Mouse (Mus musculus): Measurements from ENCODE around the gene Serpinb9. TPM values are rescaled to one million over a fixed set of nuclear protein-coding genes. Genes with fewer than 3 reads are reported as not detected.
"Not testable (repeated sequence)": the region's sequence is repeated elsewhere in the genome, so short reads cannot be mapped to it uniquely, and the experiment has no call there.

Gene Serpinb9
- polyA plus RNA-seq (2014; fragmentation: Nextera tagmentation; extraction: Ambion mirVana), result 6.9 and 7.9 TPM in 2 replicates

DNA sequence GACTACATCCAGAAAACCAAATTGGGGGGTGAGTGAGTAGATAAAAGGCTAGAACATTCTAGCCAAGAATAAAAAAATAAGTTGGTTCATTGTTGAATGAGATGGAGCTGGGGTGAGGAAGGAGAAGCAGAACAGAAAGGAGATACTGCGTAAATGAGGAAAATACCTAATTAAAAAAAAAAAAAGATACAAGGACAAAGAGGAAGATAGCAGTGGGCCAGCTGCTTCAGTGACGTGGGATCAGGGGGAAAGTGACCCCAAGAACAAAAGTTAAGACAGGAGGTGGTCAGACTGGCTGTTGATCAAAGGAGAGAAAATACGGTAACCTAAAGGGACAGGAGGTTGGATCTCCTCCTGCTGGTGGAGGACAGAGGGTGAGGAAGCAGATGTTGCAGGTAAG is at the start of gene Serpinb9:
TSS of gene Serpinb9 (plus strand) at position 301 of the 400 bp plus-strand sequence.
- Histone ChIP-seq H3K27me3 (ENCODE audit: control insufficient read depth, insufficient read depth, low read length) (no peaks in the 10 kb centered on the region), H3K9ac (ENCODE audit: low read depth, low read length) (no peak within 1 kb of the TSS; the same call in 1 of the 2 replicates), H3K4me2 (replicated peaks; ENCODE audit: low read depth, low read length) (peak within 1 kb of the TSS; percentile 44), H3K9me3 (ENCODE audit: control insufficient read depth, low read length) (no peaks in the 10 kb centered on the region), H3K27ac (ENCODE audit: low read depth, low read length) (peak within 1 kb of the TSS; percentile 70; the same call in 1 of the 2 replicates), H3K36me3 (ENCODE audit: control insufficient read depth, insufficient read depth, low read length) (no peaks in the 10 kb centered on the region), H3K4me1 (ENCODE audit: control insufficient read depth, insufficient read depth, low read length) (no peaks in the 10 kb centered on the region), H3K4me3 (ENCODE audit: low read length) (peak within 1 kb of the TSS; percentile 28; the same call in 1 of the 2 replicates)
- 84% methylated on average over 3 of the region's 3 CpGs for WGBS
- no peak for ATAC-seq (ENCODE audit: low FRiP score, low TSS enrichment)

DNA sequence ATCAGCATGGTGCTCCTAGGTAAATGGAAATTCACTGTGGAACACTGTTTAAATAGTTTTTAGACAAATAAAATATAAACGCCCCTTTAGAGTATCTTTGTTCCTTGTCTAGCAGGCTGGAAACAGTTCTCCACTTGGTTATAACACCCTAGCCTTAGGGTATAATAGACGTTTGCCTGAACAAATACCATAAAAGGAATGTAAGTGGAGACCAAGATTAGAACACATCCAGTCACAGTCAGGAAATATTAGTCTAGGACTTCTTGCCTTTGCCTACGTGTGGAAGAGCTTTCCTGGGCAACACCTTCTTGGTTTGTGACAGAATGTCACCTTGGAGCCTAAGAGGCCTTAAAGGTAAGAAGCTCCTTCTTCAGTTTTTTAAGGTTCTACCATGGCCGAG is 46.5 kb upstream of the Serpinb9 start:
- Histone ChIP-seq H3K27me3 (ENCODE audit: control insufficient read depth, insufficient read depth, low read length) (no peaks in the 10 kb centered on the region), H3K9ac (ENCODE audit: low read depth, low read length) (no peak overlapping the region), H3K4me2 (replicated peaks; ENCODE audit: low read depth, low read length) (no peak overlapping the region), H3K4me3 (ENCODE audit: low read length) (no peak overlapping the region), H3K27ac (ENCODE audit: low read depth, low read length) (no peak overlapping the region), H3K9me3 (ENCODE audit: control insufficient read depth, low read length) (no peaks in the 10 kb centered on the region), H3K36me3 (ENCODE audit: control insufficient read depth, insufficient read depth, low read length) (no peaks in the 10 kb centered on the region), H3K4me1 (ENCODE audit: control insufficient read depth, insufficient read depth, low read length) (no peaks in the 10 kb centered on the region)
- WGBS, result 60% methylated on average over 4 of the region's 4 CpGs
- no peak for ATAC-seq (ENCODE audit: low FRiP score, low TSS enrichment)

DNA sequence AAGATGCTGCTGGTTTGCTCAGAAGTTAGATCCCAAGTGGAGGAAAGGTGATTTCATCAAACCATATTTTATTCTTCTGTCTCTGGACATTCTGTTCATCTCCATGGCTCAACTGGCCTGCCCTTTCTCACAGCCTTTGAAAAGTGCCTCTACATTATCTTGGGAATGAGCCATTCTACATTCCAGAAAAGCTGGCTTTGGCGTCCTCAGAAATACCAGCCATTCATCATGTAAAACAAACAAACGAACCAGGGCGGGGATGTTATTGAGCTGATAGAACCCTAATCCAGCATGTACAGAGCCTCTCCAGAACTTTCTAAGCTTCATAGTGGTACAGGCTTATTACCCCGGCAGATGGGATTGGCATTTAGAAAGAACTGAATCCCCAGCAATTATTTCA is 45.1 kb upstream of the Serpinb9 start:
- WGBS, result 71% methylated on average over 4 of the region's 4 CpGs
- Histone ChIP-seq H3K36me3 (ENCODE audit: control insufficient read depth, insufficient read depth, low read length) (no peaks in the 10 kb centered on the region), H3K9ac (ENCODE audit: low read depth, low read length) (no peak overlapping the region), H3K4me1 (ENCODE audit: control insufficient read depth, insufficient read depth, low read length) (no peaks in the 10 kb centered on the region), H3K4me2 (replicated peaks; ENCODE audit: low read depth, low read length) (no peak overlapping the region), H3K9me3 (ENCODE audit: control insufficient read depth, low read length) (no peaks in the 10 kb centered on the region), H3K27ac (ENCODE audit: low read depth, low read length) (no peak overlapping the region), H3K27me3 (ENCODE audit: control insufficient read depth, insufficient read depth, low read length) (no peaks in the 10 kb centered on the region), H3K4me3 (ENCODE audit: low read length) (no peak overlapping the region)
- no peak for ATAC-seq (ENCODE audit: low FRiP score, low TSS enrichment)

DNA sequence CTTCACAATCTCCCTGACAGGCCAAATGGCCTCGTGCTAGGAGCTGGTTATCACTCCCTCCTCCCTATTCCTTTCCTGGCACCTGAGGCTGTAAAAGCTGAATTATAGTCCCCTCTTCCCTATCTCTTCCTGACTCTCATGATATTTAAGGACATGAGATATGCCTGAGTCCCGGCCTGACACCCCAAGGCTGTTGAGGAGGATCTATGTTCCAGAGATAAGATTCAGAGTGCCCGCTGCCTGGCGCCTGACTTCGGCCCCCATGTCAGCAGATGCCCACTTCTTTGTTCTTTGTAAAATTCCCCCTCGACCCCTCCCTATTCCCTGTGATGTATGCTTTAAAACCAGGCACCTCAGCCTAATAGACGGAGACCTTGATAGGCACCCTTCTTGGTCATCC is 44.5 kb upstream of the Serpinb9 start:
- H3K4me3 ChIP-seq (ENCODE audit: low read length); H3K36me3 ChIP-seq (ENCODE audit: control insufficient read depth, insufficient read depth, low read length); H3K9me3 ChIP-seq (ENCODE audit: control insufficient read depth, low read length); H3K9ac ChIP-seq (ENCODE audit: low read depth, low read length); H3K27ac ChIP-seq (ENCODE audit: low read depth, low read length); H3K4me2 ChIP-seq (replicated peaks; ENCODE audit: low read depth, low read length); ATAC-seq (ENCODE audit: low FRiP score, low TSS enrichment); H3K4me1 ChIP-seq (ENCODE audit: control insufficient read depth, insufficient read depth, low read length); H3K27me3 ChIP-seq (ENCODE audit: control insufficient read depth, insufficient read depth, low read length): not testable (repeated sequence)
- 70% methylated on average over 7 of the region's 7 CpGs for WGBS

DNA sequence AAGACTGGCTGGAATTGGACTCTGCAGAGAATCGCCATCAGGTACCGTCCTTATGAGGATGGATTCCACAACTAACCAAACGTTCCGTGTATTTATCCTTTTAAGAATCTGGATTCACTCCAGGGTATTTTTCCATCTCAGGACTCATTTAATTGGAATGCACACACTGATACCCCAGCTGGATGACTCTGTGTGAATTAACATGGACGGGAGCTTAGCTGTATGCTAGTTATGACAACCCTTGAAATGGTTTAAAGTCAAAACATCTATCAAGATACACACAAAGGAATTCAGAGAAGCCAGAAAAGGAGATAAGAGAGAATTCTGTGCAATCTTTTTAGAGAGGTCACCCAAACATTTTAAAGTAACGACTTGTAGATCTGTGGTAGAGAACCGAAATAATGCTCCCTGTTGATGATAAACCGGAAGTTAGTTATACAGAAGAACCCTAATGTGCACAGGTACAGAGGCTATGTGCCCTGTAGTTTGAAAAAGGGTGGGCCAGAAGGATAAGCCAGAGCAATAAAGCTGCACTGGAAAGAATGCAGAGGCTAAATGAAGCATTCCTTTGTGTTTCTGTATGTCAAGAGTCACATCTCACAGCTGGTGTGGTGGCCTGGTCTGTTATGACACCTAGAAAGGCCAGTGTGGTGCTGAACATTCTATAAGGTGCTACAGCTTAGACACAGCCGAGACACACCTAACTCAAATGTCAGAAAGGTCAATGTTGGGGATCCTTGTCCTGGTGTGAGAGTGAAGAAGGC is 38.9 kb upstream of the Serpinb9 start:
- WGBS, result 80% methylated on average over 9 of the region's 9 CpGs
- no peaks in the 10 kb centered on the region for H3K9me3 ChIP-seq (ENCODE audit: control insufficient read depth, low read length)
- H3K27ac ChIP-seq (ENCODE audit: low read depth, low read length), result no peak overlapping the region
- H3K27me3 ChIP-seq (ENCODE audit: control insufficient read depth, insufficient read depth, low read length), result no peaks in the 10 kb centered on the region
- no peak overlapping the region for H3K4me3 ChIP-seq (ENCODE audit: low read length)
- no peaks in the 10 kb centered on the region for H3K36me3 ChIP-seq (ENCODE audit: control insufficient read depth, insufficient read depth, low read length)
- no peak for ATAC-seq (ENCODE audit: low FRiP score, low TSS enrichment)
- H3K9ac ChIP-seq (ENCODE audit: low read depth, low read length), result no peak overlapping the region
- no peaks in the 10 kb centered on the region for H3K4me1 ChIP-seq (ENCODE audit: control insufficient read depth, insufficient read depth, low read length)
- no peak overlapping the region for H3K4me2 ChIP-seq (replicated peaks; ENCODE audit: low read depth, low read length)

DNA sequence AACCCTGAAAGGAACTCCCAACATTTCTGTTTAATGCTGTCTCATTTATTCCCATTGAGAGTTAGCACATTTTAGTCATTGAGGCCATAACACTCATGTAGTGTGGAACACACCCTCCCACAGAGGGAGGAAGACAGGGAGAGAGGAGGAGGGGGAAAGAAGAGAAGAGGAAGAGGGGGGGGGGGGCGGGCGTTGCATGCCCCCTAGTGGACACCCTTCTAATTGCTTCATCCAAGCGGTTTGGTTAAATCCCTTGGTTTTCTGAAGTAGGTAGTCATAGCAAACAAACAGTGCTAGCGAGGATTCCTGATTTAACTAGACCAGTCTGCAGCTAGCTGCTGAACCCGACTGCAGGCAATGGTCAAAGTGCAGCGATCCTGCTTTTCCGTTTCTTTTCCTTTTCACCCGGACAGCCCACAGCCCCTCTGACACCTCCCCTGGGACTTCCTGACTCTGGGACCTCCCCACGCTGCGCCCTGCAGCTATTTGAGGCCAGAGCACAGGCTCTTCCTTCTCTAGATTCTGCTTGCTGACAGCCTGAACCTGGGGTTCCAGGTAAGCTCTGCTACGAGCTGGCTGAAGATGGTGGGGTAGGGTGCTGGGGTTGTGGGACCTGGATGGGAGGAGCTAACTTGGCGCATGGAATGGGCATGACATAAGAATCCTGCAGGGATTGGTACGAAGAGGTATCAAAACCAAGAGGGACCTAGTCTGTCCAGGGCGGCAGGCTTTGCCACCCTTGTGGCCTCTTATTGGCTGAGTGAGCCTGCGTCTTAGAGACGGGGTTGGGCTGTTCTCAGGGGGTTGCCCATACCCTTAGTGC is 37.9 kb upstream of the Serpinb9 start, which contains the start of gene Serpinb6b:
TSS of gene Serpinb6b (plus strand) at position 221 of the 823 bp plus-strand sequence.
- 44% methylated on average over 16 of the region's 16 CpGs for WGBS
- H3K9ac ChIP-seq (ENCODE audit: low read depth, low read length), result no peak within 1 kb of the TSS
- H3K4me1 ChIP-seq (ENCODE audit: control insufficient read depth, insufficient read depth, low read length), result no peaks in the 10 kb centered on the region
- H3K4me2 ChIP-seq (replicated peaks; ENCODE audit: low read depth, low read length), result peak within 1 kb of the TSS; percentile 44
- H3K27me3 ChIP-seq (ENCODE audit: control insufficient read depth, insufficient read depth, low read length), result no peaks in the 10 kb centered on the region
- H3K4me3 ChIP-seq (ENCODE audit: low read length), result peak within 1 kb of the TSS; percentile 24
- H3K36me3 ChIP-seq (ENCODE audit: control insufficient read depth, insufficient read depth, low read length), result no peaks in the 10 kb centered on the region
- ATAC-seq (ENCODE audit: low FRiP score, low TSS enrichment), result peak; percentile 63
- no peak within 1 kb of the TSS for H3K27ac ChIP-seq (ENCODE audit: low read depth, low read length)
- no peaks in the 10 kb centered on the region for H3K9me3 ChIP-seq (ENCODE audit: control insufficient read depth, low read length)

DNA sequence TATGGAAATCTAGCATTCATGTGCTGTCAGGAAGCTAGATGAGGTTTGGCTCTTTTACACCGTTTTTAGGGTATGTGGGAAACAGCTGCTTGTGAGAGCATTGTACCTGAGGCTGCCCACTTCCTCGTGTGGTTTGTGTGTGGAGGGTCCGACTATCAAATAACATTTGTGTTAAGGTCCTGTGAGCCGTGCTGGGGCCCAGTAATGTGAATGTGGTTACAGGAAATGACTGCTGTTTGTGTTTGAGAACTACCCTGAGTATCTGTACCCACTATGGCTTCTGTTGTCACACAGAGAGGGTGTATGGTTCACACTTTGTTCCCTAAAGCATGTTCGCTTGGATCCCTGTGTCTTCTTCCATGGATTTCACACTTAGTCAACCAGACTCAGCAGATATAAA is 36.9 kb upstream of the Serpinb9 start:
- Histone ChIP-seq H3K9ac (ENCODE audit: low read depth, low read length) (no peak overlapping the region), H3K4me1 (ENCODE audit: control insufficient read depth, insufficient read depth, low read length) (no peaks in the 10 kb centered on the region), H3K4me3 (ENCODE audit: low read length) (no peak overlapping the region), H3K36me3 (ENCODE audit: control insufficient read depth, insufficient read depth, low read length) (no peaks in the 10 kb centered on the region), H3K9me3 (ENCODE audit: control insufficient read depth, low read length) (no peaks in the 10 kb centered on the region), H3K27ac (ENCODE audit: low read depth, low read length) (no peak overlapping the region), H3K27me3 (ENCODE audit: control insufficient read depth, insufficient read depth, low read length) (no peaks in the 10 kb centered on the region), H3K4me2 (replicated peaks; ENCODE audit: low read depth, low read length) (no peak overlapping the region)
- no peak for ATAC-seq (ENCODE audit: low FRiP score, low TSS enrichment)
- WGBS, result 68% methylated on average over 5 of the region's 5 CpGs

DNA sequence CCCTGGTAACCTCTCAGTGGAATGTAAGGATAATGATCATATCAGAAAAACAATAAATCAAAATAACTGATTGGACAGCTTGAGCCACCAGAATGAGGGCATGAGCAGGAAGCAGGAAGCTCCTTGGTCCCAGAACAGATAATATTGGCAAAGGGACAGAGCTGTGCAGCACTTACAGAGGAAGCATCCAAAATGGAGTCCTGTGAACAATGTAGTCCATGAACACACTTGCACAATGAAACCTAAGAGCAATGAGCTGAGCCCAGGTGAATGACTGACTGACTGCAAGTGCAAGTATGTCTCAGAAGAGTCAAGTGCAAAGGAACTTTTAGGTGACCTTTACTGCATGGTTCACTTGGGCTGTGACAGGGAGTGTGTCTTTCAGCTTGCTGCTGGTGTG is 35.8 kb upstream of the Serpinb9 start:
- H3K4me2 ChIP-seq (replicated peaks; ENCODE audit: low read depth, low read length), result no peak overlapping the region
- no peaks in the 10 kb centered on the region for H3K9me3 ChIP-seq (ENCODE audit: control insufficient read depth, low read length)
- no peak overlapping the region for H3K27ac ChIP-seq (ENCODE audit: low read depth, low read length)
- H3K27me3 ChIP-seq (ENCODE audit: control insufficient read depth, insufficient read depth, low read length), result no peaks in the 10 kb centered on the region
- H3K4me3 ChIP-seq (ENCODE audit: low read length), result no peak overlapping the region
- no peak overlapping the region for H3K9ac ChIP-seq (ENCODE audit: low read depth, low read length)
- ATAC-seq (ENCODE audit: low FRiP score, low TSS enrichment), result no peak
- no peaks in the 10 kb centered on the region for H3K4me1 ChIP-seq (ENCODE audit: control insufficient read depth, insufficient read depth, low read length)
- no peaks in the 10 kb centered on the region for H3K36me3 ChIP-seq (ENCODE audit: control insufficient read depth, insufficient read depth, low read length)

Data from kidney, embryonic 14.5 days (tissue).